Mouse (Mus musculus) duodenum, adult 2 months (tissue): ENCODE measurements around the gene B3galt6. TPM values are rescaled to one million over a fixed set of nuclear protein-coding genes. Genes with fewer than 3 reads are reported as not detected.

ENCODE experiments used
- polyA plus RNA-seq: library from polyadenylated mRNA; depleted of rRNA; stranded (reverse); fragments of >200 nt; gene quantifications from 2 replicates; pipeline ENCODE4 v1.2.3, GENCODE M21; 2012; ENCODE audit warnings: low replicate concordance; rRNA removed

Gene B3galt6
- polyA plus RNA-seq = 5.3 and 6.9 TPM in 2 replicates

GRCm38 (mm10) chr4:155992241-155992905, at the start of gene B3galt6, which contains the start of gene Sdf4:
Gene B3galt6, minus strand, starts transcription at chr4:155992649.
Gene Sdf4, plus strand, starts transcription at chr4:155992872.

GRCm38 (mm10) chr4:156026013-156026412, 33.6 kb upstream of the B3galt6 start, which contains the start of gene Tnfrsf18:
Gene Tnfrsf18, plus strand, starts transcription at chr4:156026164.

DNA sequence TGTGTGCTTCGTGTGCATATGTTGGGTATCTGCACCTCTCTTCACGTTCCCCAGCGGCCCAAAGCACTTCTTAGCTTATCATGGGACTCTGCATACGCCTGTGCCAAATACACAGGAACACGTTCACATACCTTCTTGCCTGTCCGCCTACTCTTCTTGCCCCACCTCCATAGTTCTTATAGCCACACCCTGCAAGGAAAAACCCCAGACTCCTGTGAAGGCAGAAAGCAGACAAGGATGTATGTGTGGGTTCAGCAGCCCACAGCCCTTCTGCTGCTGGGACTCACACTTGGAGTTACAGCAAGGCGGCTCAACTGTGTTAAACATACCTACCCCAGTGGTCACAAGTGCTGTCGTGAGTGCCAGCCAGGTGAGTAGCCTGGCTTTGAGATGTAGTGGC, 21.2 kb upstream of the B3galt6 start, which contains the start of gene Tnfrsf4:
Tnfrsf4 (plus strand) TSS at position 207 of the 400 bp plus-strand sequence.

DNA sequence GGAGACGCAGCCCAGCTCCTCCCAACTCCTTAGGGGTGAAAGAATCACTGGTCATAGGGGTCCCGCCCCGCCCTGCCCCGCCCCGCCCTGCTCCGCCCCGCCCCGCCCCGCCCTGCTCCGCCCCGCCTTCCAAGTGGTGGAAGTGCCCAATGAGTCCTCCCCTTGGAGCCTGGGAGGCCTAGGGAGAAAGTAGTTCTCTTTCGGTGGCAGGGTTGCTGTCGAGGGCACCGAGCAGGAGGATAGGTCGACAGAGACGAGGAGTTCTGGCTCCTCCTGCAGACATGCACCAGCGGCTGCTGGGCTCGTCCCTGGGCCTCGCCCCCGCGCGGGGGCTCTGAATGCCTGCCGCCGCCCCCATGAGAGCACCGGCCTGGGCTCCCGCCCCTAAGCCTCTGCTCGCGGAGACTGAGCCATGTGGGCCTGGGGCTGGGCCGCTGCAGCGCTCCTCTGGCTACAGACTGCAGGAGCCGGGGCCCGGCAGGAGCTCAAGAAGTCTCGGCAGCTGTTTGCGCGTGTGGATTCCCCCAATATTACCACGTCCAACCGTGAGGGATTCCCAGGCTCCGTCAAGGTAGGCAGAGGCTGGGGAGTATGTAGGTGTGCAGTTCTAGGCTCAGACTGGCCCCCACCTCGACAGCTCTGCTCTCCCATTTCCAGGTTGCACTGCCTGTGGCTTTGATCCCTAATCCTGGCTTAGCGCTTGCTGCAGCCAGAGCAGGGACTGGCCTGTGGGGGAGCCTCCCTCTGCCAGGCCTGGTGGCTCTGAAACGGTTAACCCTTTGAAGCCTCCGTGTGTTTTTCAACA, 30.1 kb downstream of the B3galt6 start, which contains the start of gene C1qtnf12:
C1qtnf12 (plus strand) TSS at position 152 of the 805 bp plus-strand sequence.

GRCm38 (mm10) chr4:155943534-155944249, 48.8 kb downstream of the B3galt6 start, which contains the start of gene Ube2j2:
Gene Ube2j2, plus strand, starts transcription at chr4:155943831.

Other genes with a start within 250 kb of the B3galt6 start
- 102 and 109 TPM in 2 replicates for gene Atad3a, start 231.6 kb downstream of the B3galt6 start, polyA plus RNA-seq
- 19.1 and 135 TPM in 2 replicates for gene Vwa1, start 218.0 kb downstream of the B3galt6 start, polyA plus RNA-seq
- 3.1 and 6.1 TPM in 2 replicates for gene Tmem88b, start 206.8 kb downstream of the B3galt6 start, polyA plus RNA-seq
- gene Ankrd65, start 202.2 kb downstream of the B3galt6 start, polyA plus RNA-seq = not detected in 2 replicates
- gene Mrpl20, start 189.8 kb downstream of the B3galt6 start, polyA plus RNA-seq = 32.6 and 49.9 TPM in 2 replicates
- 23.8 and 25.3 TPM in 2 replicates for gene Ccnl2, start 180.2 kb downstream of the B3galt6 start, polyA plus RNA-seq
- gene Aurkaip1, start 161.4 kb downstream of the B3galt6 start, polyA plus RNA-seq = 159 and 208 TPM in 2 replicates
- gene Mxra8, start 153.0 kb downstream of the B3galt6 start, polyA plus RNA-seq = 69.2 and 97.5 TPM in 2 replicates
- 142 and 173 TPM in 2 replicates for gene Dvl1, start 145.2 kb downstream of the B3galt6 start, polyA plus RNA-seq
- 1.1 and 1.2 TPM in 2 replicates for gene Tas1r3, start 129.3 kb downstream of the B3galt6 start, polyA plus RNA-seq
- gene Cptp, start 123.2 kb downstream of the B3galt6 start, polyA plus RNA-seq = 56.0 and 86.9 TPM in 2 replicates
- 14.6 and 19.2 TPM in 2 replicates for gene Ints11, start 123.1 kb downstream of the B3galt6 start, polyA plus RNA-seq
- 30.9 and 65.5 TPM in 2 replicates for gene Pusl1, start 100.9 kb downstream of the B3galt6 start, polyA plus RNA-seq
- gene Acap3, start 100.8 kb downstream of the B3galt6 start, polyA plus RNA-seq = 13.3 and 14.8 TPM in 2 replicates
- gene Ube2j2, start 48.8 kb downstream of the B3galt6 start, polyA plus RNA-seq = 123 and 179 TPM in 2 replicates
- 121 and 260 TPM in 2 replicates for gene C1qtnf12, start 30.3 kb downstream of the B3galt6 start, polyA plus RNA-seq
- gene Sdf4, start 223 bp upstream of the B3galt6 start, polyA plus RNA-seq = 44.0 and 69.6 TPM in 2 replicates
- gene Tnfrsf4, start 21.2 kb upstream of the B3galt6 start, polyA plus RNA-seq = 3.6 and 6.5 TPM in 2 replicates
- gene Tnfrsf18, start 33.5 kb upstream of the B3galt6 start, polyA plus RNA-seq = 2.5 and 3.5 TPM in 2 replicates
- 5.6 and 8.2 TPM in 2 replicates for gene Ttll10, start 66.8 kb upstream of the B3galt6 start, polyA plus RNA-seq
- gene 9430015G10Rik, start 117.3 kb upstream of the B3galt6 start, polyA plus RNA-seq = 8.9 and 11.4 TPM in 2 replicates
- gene Rnf223, start 137.9 kb upstream of the B3galt6 start, polyA plus RNA-seq = 0.29 and 0.46 TPM in 2 replicates
- gene Agrn, start 204.8 kb upstream of the B3galt6 start, polyA plus RNA-seq = 68.8 and 73.3 TPM in 2 replicates
- 7.9 and 66.7 TPM in 2 replicates for gene Isg15, start 208.2 kb upstream of the B3galt6 start, polyA plus RNA-seq
- 0.83 and 1.7 TPM in 2 replicates for gene AW011738, start 210.7 kb upstream of the B3galt6 start, polyA plus RNA-seq
- gene Perm1, start 223.2 kb upstream of the B3galt6 start, polyA plus RNA-seq = 0.06 and 0.07 TPM in 2 replicates
- 34.8 and 35.6 TPM in 2 replicates for gene Plekhn1, start 242.2 kb upstream of the B3galt6 start, polyA plus RNA-seq
- gene Noc2l, start 243.4 kb upstream of the B3galt6 start, polyA plus RNA-seq = 32.3 and 40.0 TPM in 2 replicates